Mouse (Mus musculus) thymus, postnatal 36 days (tissue): Measurements from ENCODE around the gene Cdk14.
"Not testable (repeated sequence)": the region's sequence is repeated elsewhere in the genome, so short reads cannot be mapped to it uniquely, and the experiment has no call there.

Experiments used
- DNase-seq, 2 experiments: peaks; one replicate each; pipeline ENCODE4 v3.0.0; 2022; ENCODE audit warnings: mixed read lengths in 2 of 2

The Cdk14 gene

DNA sequence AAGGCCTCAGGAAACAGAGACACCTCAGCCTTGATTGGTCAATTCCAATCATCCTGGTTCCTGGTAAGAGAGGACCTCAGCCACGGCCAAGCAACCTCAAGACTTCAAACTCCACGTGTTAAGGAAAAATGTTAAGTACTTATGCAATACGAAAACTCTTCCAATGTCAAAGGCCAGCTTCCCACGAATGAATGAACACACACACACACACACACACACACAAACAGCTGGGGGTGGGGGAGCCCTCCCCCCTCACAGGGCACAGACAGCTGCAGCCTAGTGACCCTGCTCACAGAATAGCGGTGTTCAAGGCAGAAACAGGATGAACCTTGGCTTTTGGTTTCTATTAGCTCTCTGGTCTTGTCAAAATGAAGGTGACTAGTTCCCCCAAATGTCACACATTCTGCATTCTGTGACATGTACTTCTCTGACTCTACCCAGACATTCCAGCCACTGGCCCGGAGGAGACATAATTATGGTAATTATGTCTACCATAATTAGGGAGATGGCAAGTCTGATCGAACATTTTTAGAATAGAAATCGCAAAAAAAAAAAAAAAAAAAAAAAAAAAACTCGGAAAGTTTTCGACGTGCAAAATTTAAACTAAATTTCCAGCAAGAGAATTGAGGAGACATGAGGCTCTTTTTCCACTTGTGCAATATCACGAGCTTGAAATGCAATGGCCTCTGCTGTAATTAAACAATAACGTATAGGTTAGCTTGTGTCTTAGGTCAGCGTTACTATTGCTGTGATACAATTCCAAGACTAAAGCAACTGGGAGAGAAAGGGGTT lies 54.6 kb downstream of the Cdk14 start:
- DNase-seq: no peak

DNA sequence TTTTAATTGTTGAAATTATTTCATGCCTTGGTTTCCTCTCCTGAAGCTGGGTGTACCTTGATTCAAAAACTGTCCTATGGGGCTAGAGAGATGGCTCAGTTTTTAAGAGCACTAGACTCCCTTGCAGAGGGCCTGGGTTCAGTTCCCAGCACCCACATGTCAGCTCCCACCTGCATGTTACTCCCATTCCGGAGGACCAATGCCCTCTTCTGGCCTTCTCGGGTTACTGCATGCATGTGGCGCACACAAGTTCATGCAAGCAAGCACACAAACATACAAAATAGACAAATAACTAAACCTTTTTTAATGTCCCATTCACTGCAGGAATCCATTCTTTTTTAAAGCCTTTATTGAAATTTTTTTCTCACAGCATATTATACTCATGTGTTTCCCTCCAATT lies 58.4 kb downstream of the Cdk14 start:
- no peak for DNase-seq

DNA sequence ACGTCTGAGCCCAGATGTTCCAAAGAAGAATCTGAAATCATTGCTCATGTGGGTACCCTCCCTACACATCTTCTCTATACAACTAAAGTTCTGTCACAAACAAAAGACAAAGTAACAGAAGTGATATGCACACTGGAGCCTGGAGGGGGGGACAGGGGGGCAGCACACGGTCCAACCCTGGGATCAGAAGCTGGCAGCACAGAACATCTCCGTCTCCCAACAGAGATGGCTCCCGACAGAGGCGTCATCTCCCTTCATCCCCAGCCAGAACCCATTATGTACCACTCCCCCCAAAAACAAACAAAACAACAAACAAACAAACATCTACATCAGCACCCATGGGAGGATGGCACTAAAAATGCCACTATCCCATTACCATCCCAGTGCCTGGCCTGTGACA lies 59.8 kb downstream of the Cdk14 start:
- DNase-seq: no peak

DNA sequence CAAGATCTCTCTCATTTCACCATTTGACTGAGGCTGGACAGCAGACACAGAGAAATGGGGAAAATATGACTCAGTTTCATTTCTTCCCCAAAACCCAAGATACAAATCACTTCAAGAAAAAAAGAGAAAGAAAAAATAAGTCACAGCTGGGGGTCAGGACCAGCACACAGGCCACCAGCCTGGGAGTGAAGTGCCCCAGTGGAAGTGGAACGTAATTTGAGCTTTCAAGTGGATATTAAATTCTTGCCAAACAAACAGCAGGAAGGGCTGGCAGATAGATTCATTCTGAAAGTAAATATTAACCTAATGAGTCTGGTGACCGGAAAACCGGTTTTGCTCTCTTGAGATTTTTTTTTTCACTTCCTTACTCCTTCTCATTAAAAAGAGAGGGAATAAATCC lies 60.2 kb downstream of the Cdk14 start:
- no peak for DNase-seq

DNA sequence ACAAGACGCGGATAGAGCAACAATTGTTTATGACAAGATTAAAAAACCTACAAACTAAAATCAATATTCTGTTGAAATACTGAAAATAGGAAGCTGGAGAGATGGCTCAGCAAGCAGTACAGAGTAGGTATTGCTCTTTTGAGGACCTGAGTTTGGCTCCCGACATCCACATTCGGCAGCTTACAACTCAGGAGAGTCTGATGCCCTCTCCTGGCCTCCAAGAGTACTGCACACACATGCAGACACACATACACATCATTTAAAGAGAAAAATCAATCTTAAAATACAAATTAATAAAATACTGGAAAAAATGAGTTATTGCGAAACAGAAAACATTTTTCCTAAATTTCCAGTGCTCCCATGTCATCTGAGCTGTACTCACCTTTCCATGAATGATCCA lies 60.7 kb downstream of the Cdk14 start:
- no peak for DNase-seq

DNA sequence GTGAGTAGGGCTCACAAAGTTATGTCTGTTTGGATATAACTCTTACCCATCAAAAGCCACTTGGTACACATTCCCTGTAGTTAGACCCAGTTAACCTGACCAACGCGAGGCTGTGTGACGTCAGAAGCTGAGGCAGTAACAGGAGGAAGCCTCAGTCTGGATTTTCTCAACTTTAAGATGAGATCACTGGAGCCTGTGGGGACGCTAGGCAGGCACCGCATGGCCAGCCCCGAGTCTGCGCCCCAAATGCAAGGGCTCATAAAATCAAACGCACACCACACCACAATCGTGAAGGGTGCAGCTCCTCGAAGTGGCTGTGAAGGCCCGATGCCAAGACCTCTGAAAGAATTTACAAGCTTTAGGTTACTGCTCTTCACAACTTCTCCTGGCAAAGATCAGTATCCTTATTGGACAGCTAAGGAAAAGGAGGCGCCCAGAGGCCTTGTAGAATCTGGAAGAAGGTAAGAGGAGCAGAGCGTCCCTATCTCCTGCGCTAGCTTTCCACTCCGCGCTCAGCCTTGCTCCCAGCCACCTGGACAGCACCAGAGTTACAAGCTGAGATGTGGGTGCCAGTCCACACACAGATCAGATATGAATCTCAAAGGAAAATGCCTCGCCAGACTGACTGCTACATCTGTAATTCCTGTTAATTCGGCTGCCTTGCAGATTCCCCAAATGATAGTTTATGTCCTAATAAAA lies 61.9 kb downstream of the Cdk14 start:
- DNase-seq: no peak

DNA sequence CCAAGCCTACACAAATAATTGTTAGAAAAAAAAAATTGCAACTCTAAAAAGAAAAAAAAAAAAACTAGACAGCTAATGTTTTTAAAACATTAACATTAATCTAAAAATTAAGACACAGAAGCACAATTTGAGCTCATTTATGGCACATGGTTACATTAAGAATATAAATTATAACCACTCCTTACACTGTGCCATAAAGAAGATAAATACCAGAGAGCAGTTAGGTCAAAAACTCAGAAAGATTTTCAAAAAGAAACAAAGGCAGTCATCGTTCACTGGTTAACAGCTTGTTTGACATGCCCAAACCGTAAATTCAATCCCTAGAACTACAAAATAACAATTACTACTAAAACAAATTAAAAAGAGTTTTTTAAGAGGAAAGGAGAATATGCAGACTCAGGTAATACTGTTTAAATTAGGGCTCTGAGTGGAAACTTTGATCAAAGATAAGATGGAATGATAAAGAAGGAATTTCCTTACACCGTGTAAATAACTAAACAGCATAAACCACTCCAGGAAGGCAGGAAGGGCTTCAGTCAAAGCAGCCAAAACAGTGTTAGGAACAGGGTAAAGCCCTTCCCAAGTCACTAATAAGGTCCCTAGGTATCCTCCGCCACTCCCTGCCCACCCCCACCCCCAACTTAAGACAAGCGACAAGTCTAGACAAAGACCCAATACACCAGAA lies 65.3 kb downstream of the Cdk14 start:
- no peak for DNase-seq

DNA sequence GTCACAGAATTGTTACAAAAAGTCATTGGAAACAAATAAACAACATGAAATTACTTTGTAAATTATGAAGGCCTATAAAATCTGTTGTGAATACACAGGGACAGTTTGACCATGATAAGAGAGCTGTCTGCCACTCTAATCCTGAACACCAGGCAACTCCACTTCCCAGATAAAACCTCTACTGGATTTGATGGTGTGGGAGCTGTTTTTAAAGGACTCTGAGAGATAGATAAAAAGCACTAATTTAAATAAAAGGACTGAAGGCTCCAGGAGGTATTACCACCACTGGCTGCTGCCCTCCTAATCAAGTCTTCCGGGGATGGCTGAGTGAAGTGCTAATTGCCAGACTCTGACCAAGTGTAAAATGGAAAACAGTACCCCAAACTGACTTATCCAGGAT lies 66.2 kb downstream of the Cdk14 start:
- no peak for DNase-seq

DNA sequence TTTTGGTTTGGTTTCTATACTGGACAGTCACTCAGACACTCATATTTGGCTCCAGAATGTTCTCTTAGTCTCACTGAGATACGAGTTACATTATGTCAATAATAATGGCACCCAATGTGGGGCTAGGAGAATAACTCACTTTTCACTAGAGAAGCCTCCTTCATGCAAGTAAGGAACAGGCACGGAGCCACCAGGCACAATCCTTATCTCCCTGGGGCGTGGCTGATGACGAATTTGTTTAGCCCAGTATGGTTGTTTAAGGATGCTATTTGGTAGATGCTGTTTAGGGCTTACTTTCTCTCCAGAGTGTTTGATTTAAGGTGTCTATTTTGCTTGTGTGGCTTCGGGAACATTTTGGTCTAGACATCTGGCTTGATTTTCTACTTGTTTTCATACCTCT lies 75.5 kb downstream of the Cdk14 start:
- no peak for DNase-seq

DNA sequence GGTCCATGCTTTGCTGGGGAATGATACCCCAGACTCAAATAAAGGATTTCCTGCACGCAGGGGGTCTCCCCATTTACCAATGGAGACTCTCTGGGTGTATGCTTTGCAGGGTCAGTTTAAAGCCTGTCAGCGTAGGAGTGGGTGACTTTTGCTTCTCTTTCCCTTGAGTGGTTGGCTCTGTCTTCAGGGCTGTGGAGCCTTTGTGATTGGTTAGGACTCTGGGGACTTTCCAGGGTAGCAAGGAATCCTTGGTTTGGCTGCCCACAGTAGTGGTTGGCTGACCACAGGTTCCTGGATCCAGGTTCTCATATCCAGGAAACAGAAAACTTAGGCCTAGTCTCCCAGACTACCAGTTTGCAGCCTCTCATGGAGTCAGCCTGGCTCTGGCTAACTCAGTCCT lies 76.4 kb downstream of the Cdk14 start:
- DNase-seq: no peak

DNA sequence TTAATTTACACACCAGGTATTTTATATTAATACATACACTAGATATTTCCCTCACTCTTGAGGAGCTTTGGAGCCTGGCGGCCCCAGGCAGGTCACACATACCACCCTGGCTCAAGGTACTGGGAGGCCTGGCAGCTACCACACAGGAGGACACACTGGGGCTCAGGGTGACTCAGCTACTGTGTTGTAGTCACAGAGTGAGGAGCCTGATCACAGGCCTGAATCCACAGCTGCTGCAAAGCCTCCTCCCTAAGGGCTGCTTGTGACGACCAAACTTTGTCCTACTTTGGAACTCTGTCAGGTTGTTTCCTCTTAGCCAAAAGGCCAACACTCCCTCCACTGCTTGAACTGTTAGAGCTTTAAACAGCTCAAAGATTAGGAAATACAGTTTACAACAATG lies 76.8 kb downstream of the Cdk14 start:
- no peak for DNase-seq

DNA sequence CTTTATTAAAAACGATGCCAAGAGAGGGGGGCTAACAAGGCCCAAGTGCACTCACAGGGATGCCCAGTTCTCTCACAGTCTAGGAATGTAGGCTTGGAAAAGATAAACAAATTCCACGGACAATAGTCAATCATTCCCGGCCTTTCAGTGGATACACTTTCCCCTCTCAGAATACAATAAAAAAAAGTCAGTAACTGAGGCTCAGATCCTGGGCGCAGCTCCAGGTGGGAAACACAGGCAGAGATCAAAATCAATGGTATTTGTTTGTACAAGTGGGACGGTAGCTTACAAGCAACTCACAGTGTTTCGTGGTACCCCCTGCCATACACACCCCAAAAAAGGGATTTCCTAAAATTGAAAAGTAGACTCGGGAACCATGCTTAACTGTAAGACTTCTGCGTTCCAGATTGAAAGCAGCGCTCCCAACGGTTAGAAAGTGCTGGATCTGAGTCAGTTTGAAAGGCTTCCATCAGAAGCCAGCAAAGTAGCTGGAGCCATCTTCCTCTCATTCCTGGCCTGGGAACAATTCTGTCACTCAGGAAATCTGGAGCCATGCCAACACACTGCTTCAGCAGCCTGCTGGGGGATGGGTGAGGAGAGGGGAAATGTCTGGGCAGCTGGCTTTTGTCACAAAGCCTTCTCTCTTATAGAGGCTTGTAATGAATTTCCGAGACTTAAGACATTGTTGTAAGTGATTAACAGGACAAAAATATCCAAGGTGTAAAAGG lies 77.5 kb downstream of the Cdk14 start:
- no peak for DNase-seq

DNA sequence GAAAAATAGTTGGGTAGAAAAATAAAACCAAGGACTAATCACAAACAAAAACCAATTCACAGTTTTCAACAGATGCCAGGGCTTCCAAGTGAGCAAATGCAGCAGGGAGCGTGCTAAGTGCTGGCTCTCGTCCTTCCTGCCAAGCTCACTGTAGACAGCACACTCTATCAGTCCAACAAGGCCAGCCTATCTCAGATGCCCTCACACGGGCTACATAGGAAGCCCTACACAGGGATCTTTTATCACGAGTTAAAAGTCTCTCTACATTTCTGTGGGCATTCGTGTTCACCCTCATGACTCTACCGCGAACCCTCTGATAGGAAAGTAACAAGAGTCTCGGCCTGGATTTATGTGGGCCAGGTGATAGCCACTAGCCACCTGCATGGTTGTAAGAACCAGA lies 78.5 kb downstream of the Cdk14 start:
- DNase-seq: no peak

DNA sequence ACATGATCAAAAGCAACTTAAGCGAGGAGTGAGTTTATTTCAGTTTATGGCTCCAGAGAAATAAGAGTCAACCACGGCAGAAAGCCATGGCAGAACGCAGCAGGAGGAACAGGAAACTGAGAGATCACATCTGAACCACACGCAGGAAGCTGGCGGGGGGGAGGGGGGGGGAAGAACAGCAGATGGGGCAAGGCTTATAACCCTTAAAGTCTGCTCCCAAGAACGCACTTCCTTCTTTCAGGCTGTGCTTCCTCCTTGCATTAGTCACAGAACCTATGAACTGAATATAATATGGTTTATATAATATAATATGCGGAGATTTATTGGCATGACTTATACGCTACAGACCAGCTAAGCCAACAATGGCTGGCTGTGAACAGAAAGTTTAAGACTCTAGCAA lies 86.2 kb downstream of the Cdk14 start:
- DNase-seq: no peak

DNA sequence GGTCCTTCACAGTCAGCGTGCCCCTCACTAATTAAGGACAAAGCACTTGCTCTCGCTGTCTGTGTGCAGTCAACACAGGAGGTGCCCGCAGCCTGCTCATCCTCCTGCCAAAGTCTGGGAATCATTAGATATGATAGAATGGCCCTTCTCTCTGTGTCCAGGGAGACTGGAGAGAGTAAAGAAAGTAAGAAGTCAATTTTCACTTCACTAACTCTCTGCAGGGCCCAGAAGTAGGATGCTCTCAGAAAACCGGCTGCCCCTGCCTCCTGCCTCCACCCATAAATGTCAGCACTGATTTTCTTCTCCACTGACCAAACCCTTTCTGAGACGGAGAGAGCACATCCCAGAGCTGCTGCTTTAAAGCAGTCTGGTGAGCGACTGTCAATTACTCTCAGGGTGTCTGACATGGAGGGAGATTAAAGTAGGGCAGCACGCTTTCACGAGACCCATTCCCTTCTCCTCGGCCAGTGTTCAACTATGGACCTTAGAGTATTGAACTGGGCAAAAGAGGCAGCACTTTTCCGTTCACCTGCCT lies 89.1 kb downstream of the Cdk14 start:
- no peak for DNase-seq

DNA sequence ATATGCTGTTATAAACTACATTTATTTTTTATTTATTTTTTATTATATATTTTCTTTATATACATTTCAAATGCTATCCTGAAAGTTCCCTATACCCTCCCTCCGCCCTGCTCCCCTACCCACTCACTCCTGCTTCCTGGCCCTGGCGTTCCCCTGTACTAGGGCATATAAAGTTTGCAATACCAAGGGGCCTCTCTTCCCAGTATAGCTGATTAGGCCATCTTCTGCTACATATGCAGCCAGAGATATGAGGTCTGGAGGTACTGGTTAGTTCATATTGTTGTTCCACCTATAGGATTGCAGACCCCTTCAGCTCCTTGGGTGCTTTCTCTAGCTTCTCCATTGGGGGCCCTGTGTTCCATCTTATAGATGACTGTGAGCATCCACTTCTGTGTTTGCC lies 91.1 kb downstream of the Cdk14 start:
- DNase-seq: not testable (repeated sequence)

DNA sequence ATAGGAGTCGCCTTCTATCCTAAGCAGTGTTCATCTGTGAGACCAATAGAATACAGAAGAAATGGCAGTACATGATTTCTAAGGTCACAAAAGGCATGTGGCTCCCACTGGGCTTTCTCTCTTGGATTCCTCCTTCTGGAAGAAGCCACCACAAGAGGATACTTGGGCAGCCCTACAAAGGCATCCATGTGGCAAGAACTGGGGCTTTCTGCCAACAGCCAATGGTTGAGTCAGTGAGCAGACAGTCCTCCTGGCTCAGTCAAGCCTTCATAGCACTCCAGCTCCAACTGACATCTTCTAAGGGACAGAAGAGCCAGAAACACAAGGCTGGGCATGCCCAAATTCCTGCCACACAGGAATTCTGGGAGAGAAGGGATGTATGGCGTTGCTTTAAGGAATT lies 93.4 kb downstream of the Cdk14 start:
- DNase-seq: no peak

DNA sequence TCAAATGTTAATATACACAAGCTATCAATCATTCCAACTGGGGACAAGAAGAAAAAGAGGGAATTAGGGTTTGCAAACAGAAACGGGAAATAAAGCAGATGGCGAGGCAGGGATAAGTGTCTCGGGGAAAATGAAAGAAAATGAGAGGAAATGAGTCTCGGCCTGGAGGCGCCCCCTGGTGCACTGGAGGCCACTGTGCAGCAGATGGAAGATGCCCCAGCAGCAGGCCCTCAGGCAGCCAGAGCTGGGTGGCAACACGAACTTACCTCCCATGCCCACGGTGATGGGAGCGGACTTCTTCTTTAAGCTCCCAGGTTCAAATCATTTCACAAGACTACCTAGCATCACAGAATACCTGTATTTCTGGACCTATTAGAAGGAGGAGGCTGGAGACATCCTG lies 97.4 kb downstream of the Cdk14 start:
- DNase-seq: no peak

DNA sequence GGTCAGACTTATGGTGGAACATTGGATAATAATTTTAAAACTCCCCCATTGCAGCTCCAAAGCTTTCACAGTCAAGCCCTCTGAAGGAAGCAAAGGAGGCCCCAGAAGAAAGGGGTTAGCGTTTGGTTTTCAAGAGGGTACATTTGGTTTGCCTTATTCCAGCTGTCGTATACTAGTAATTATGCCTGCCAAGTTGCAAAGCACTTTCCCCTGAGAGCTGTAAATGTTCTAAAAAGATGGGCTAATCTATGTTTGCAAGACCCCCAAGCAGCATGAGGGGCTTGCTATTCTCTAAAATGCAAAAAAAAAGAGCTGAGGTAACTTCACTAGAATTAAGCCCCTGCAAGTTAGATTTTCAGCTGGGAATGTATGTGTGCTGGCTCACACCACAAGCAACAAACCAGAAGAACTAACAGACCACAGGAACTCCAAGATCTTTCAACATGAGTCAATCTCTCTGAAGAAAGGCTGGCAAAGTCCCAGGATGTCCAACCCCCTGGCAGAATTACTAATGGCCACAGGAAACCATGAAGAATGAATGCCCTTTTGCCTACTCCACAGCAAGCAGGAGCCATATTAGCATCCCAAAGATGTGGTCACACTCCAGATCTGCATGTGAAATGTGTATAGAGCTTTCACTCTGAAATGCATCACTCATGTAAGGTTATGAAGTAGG lies 99.5 kb downstream of the Cdk14 start:
- DNase-seq: no peak

DNA sequence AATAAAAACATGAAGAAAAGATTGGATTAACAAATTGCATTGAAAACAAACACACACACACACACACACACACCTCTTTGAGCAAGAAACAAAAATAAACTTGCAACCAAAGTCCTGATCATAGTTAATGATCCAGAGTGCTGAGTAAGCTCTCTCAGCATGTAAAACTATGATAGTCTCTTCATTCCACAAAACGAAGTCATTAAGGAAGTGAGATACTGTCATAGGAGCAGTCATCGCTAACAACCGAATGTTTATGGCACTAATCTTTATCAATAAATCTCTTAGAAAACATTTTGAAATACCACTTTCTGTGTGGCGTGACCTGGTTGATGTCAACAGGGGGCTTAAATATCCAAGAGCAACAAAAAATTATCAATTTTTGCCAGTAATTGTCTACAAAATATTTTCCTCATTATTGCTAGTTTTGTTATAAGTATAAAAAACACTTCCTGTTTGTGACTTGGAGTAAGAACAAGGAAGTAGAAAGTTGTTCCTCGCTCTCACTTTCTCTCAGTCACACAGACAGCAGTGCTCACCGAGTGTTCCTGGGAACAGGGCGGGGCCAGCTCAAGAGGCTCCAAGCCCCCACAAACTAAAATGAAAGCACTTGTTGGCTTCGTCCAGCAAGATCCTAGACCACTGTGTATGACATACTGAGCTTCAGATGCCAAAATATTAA lies 100.1 kb downstream of the Cdk14 start:
- DNase-seq: no peak

DNA sequence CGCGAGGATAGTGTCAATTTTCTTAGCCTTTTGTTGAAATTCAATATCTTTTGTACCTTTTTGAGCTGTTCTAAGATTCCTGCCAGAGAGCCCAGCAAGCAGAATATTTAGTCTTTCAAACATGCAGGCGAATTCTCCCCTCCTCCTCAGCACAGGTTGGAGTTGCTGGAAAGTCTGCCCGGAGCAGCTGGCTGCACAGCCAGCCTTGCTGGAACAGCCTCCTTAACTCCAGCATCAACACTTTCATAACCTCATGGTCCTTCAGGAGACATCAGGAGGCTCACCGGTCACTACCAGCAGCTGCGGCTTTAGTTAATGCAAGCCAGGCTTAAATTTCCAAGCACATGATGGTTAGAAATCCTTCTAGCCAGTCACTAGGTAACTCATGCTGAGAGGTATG lies 105.8 kb downstream of the Cdk14 start:
- no peak for DNase-seq

DNA sequence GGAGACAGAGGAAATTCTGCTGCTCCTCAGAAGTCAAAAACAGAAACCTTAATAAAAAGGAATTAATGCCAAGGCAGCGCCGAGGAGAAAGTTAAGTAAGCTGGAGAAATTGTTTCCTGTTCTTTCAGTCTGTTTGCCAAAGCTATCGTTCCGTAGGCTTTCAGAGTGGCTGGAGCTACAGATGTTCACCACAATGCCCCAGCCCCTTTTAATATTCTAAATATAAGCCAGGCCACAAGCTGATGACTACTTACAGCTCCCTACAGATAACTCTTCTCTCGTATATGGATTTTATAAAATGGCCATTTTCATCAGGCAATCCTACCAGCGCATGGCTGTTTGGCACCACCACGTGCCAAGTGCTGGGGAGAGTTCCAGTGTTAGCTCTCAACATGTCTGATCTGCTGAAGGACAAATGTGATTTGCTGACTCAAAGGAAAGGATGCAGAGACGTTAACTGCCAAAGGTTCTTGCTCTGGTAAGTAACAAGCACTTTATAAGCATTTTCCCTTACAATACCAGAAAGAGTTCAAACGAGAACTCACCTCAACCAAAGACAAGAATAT lies 106.8 kb downstream of the Cdk14 start:
- no peak for DNase-seq
